Mouse (Mus musculus): Measurements from ENCODE around the gene Adamts17.

GRCm38 (mm10) chr7:67142347-67143015, 302.9 kb downstream of the Adamts17 start:
- no peak for TF ChIP-seq NELFE (IDR thresholded peaks at IDR 0.05; ENCODE audit: low read depth, low read length)
- no peak for TF ChIP-seq CTCF (IDR thresholded peaks at IDR 0.05 in 2 of 3, conservative IDR thresholded peaks at IDR 0.05 in 1 of 3; ENCODE audit: control insufficient read depth in 1 of 3, insufficient read depth in 1 of 3, low read depth in 2 of 3, low read length in 3 of 3, poor library complexity in 1 of 3, severe bottlenecking in 1 of 3)
- no peak for TF ChIP-seq EP300 (IDR thresholded peaks at IDR 0.05; ENCODE audit: low read depth in 1 of 2, low read length in 2 of 2)
- TF ChIP-seq ZNF384 (IDR thresholded peaks at IDR 0.05; ENCODE audit: low read depth, low read length) = no peak
- no peak for TF ChIP-seq MYB (IDR thresholded peaks at IDR 0.05; ENCODE audit: low read depth, low read length)
- TF ChIP-seq POLR2AphosphoS5 (IDR thresholded peaks at IDR 0.05; ENCODE audit: borderline replicate concordance, low read depth, low read length) = no peak
- no peak for TF ChIP-seq POLR2A (IDR thresholded peaks at IDR 0.05; ENCODE audit: control insufficient read depth in 1 of 2, insufficient read depth in 1 of 2, low read depth in 1 of 2, low read length in 2 of 2, poor library complexity in 1 of 2)
- TF ChIP-seq E2F4 (IDR thresholded peaks at IDR 0.05; ENCODE audit: borderline replicate concordance, low read depth, low read length) = no peak

Data from MEL (cell line).